Mouse (Mus musculus) layer of hippocampus, postnatal 14 days (tissue): ENCODE data around the gene Cnn3. TPM values are rescaled to one million over a fixed set of nuclear protein-coding genes. Genes with fewer than 3 reads are reported as not detected.

Source experiments
- DNase-seq, 2 experiments: peaks; one replicate each; pipeline ENCODE4 v3.0.0; 2021 to 2022; ENCODE audit warnings: low spot score in 2 of 2, mixed read lengths in 1 of 2
- long read RNA-seq, 2 experiments: library from polyadenylated mRNA; stranded (forward); transcript quantifications; one replicate each; pipeline ENCODE4 v2.0.0; 2021
- total RNA-seq, 2 experiments: library from RNA; stranded (reverse); gene quantifications; 2 replicates each; pipeline ENCODE4 v1.2.3; 2021

Cnn3 gene
- 100 to 1,000 TPM; 110 to 126 TPM for total RNA-seq
- long read RNA-seq, experiment 1, transcript Cnn3-201 (7 exons, 2,049 nt), result major isoform, 112 of 118 reads
- long read RNA-seq, experiment 1, partial matches to known transcripts, result 0 of 118 reads
- long read RNA-seq, experiment 1, other reads (novel, unspliced or antisense), result 3 of 118 reads
- long read RNA-seq, experiment 2, transcript Cnn3-201 (7 exons, 2,049 nt), result major isoform, 169 of 179 reads
- long read RNA-seq, experiment 2, partial matches to known transcripts, result 5 of 179 reads
- long read RNA-seq, experiment 2, other reads (novel, unspliced or antisense), result 3 of 179 reads

DNA sequence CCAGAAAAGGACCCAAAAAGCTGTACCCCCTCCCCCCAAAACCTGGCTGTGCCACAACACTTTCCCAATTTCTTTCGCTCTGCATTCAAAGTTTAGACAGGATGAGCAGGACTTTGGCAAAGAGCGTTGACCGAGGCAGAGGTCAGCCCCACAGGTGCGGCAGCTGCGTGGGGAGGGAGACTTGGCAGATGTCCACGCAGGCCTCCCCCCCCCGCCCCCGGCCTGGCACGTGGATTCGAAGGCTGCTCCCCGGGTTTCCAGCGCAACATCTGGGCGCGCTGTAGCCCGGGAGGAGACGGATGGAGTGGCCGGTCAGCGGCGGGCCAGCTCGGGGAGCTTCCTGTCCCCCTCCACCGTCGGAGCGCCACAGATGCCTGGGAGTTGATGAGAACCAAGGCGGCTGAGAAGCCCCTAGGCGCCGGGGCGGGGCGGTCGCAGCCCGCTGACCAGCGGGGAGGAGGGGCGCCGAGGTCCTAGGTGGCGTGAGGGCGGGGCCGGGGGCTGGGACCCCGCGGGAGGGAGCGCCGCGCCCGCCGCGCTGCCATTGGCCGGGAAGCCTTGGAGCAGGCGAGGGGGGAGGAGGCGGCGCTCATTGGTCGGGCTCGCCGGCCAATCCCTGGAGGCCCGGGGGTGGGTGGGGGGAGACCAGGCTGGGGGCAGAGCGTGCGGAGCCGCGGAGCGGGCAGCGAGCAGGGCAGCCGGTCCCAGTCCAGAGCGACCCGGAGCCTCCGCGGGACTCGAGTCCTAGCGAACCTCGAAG is at the start of gene Cnn3:
Gene Cnn3, plus strand, starts transcription at position 637 of the 760 bp plus-strand sequence.
- peak; percentile 74 to 91 for DNase-seq

DNA sequence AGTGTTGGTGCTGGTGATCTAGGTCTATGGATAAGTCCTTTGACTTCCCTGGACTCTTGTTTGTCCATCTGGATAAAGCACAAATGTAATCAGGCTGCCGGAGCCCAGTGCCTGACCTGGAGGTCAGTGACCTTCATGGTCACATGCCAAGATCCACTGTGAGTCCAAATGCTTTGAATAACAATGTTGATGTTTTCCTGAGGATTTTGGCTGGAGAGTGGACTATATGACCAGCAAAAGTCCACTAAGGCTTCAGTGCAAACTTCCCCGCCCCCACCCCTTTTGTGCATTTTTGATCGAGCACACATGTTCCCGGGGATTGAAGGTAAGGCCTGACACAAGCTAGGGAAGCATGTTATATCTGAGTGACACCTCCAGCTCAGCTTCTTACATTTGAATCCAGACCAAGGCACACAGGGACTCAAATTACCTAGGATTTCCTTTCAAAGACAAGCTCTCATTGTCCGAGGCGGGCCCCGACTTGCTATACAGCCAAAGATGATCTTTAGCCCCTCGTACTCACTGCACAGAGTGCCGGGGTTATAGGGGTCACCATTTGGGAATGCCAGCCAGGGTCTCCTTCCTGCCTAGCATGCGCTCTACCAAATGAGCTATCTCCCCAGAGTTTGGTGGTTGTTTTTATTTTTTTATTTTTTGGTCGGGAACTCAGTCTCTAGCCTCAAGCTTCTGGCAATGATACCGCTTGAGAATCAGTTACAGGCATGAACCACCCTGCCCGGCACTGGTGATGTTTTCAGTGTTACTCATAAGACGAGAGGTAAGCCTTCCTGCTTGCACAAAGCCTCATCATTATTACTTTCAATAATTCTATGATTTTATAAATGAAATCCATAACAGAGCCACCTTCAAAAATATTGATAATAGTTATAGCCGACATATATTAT is 47.3 kb upstream of the Cnn3 start:
- DNase-seq, result no peak

DNA sequence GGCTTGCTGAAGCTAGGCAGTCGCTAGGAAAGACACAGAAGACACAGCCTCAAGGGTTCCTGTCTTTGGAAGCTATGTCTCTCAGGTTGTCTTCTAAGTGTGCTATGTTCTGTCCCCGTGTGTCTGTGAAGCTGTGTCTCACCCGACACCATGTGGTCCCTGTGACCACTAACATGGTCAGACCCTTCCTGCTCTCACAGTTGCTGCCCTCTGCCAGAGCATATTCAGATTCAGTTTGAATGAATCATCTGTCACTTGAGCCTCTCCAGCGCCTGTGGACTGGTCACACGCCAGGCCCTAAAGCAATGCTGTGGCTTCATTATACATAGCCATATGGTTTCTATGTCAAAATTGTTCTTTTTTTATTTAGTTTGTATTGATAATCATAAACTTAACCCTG is 46.6 kb upstream of the Cnn3 start:
- no peak for DNase-seq

DNA sequence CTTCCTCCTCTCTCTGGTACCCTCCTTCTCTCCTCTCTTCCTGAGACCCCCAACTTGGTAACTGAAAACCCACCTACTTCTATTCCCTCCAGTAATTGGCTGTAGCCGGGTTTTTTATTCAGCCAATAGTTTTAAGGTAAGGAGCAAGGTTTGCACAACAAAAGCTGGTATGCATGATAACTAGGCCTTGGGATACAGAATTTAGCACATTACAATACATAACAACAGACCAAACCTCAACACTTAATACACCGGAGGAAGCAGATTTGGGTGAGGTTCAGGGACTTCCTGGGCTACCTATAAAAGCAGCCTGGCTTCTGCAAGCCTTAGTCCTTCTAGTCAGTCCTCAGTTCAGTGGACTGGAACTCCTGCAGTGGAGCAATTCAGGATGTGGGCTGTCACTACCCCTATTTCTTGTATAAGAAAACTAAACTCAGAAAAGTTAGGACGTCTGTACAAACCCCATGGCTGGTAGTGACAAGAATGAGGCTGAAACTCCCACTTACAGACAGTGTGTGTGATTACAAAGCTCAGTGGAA is 38.8 kb upstream of the Cnn3 start:
- DNase-seq, result no peak

DNA sequence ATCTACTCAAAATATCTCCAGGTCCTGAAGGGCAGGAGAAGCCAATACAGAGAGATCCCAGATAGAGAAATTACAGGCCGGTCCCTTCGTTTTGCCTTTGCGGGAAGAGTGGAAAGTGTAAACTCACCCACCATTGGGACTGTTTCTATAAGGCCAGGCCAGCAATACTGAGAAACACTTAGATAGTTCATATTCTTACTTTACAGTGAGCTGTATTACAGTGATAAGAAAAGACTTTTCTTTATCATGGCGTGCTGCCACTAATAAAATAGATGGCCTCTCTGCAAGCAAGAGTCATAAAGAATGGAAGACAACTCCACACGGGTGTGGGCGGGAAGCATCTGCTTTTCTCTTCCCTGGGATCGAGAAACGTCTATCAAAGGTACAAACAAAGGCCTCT is 36.9 kb upstream of the Cnn3 start:
- DNase-seq, result no peak

DNA sequence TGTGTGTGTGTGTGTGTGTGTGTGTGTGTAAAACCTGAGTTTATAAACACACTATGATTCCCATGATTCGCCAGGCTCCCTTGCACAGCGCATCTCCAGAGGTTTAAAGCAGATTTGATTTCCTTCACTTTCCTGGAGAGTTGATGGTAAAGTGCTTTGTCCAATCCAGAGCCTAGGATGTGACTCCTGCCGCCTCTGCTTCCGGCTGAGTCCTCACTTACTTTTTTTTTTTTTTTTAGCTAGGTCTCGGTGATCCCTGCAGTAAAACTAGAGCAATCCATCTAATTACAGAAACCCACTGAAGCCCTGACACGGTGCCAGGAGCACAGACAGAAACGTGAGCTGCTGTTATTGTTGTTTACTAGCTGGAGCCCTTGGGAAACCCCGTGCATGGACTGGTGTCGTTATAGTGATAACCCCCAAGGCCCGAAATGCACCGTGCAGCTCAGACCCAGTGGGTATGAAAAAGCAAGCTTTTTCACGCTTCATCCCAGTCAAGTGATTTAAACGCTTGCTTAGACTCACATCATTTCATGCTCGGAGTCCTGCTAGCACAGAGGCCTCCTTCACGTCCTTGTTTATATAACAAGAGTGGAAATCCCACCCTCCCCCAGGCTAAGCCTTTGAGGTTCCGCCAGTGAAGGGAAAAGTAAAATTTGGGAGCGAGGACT is 36.3 kb upstream of the Cnn3 start:
- DNase-seq, result peak; percentile 14 to 16

DNA sequence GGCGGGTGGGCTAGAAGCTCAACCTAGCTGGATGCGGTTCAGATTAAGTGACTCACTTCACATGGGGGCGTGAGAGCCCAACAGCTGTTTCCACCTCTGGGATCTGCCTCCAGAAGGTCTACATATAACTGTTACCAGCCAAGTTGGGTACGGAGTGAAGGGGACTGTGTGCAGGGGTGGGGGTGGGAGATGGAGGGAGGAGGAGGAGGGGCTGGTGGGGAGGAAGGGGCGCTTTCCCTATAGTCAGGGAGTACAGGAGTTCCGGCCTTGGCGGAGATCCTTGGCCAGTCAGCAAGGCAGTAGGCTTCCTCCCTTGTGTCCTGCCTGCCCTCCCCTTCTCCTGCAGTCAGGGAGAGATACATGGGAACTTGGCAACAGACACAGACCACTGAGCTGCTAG is 35.6 kb upstream of the Cnn3 start:
- no peak for DNase-seq

DNA sequence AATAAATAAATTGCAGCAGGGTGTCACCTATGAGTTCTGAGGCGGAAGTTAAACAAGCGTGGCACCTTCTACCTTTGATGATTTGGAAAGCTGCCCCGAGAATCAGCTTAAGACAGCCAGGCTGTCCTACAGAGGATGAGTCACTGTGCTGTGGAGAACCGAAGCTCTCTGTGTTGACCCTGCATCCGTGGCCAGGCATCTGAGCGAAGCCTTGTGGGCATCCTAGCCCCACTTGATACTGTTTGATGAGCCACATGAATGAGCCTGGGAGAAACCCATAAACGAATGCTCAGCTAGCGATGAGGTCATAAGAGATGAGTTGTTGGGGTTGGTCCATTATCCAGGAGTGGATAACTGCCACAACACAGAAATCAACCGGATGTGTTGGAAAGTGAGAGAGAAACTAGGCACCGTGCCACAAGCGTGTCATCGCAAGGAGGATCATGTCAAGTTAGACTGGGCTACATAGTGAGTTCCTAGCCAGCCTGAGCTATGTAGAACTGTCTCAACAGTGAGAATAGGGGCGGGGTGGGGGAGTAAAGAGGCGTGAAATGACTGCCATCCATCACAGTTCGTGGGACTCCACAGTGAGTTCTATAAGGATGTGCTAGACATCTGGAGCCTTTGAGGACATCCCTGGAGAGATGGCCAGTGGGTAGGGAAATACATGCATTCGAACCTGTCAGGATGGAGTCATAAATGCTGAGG is 30.6 kb upstream of the Cnn3 start:
- DNase-seq, result no peak

DNA sequence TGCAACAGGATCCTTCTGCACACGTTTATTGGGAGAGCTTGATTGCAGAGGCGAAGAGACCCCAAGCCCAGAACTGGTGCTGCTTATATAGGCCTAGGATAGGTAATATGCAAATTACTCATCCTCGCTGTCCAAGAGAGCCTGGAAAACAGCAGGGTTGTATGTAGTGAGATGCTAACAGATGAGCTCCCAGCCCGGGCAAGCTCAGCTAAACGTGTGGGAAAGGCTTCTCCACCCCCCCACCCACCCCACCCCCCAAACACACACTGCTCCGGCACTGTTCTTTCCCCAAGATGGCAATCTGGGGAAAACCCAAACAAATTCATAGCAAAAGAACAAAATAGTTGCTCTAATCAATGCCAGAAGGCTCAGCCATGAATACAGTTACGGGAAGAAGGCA is 29.7 kb upstream of the Cnn3 start:
- no peak for DNase-seq

DNA sequence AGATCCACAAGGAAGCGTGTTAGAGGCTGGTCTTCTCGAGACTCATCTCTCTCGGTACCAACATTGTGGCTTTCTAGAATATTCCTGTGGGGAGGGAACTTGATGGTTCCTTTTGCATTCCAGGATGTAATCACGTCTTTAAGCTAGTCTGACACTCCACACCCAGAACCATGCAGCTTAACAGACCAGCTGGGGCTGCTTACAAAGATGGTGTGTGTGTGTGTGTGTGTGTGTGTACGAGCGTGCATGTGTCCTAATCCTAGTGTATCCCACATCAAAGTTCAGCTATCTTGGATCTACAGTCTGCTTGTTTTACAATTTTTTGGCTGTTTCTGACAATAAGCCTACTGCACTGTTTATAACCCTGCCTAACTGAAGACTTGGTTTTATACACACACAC is 29.3 kb upstream of the Cnn3 start:
- no peak for DNase-seq

DNA sequence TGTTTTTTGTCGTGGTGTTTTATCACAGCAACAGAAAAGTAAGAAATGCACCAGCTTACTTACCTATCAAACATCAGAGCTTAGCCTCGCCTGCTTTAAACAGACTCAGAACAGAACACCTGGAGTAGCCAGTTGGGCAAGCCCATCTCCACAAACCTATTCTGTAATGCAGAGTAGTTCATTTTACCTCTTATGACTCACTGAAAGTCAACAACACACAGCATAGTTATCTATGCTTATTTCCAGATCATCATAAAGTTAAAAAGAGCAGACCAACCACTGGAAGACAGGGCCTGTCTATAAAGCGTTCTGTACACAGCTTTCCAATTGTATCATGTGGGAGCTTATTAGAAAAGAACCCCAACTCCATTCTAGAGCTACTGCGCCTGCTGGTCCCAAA is 24.9 kb upstream of the Cnn3 start:
- no peak for DNase-seq

DNA sequence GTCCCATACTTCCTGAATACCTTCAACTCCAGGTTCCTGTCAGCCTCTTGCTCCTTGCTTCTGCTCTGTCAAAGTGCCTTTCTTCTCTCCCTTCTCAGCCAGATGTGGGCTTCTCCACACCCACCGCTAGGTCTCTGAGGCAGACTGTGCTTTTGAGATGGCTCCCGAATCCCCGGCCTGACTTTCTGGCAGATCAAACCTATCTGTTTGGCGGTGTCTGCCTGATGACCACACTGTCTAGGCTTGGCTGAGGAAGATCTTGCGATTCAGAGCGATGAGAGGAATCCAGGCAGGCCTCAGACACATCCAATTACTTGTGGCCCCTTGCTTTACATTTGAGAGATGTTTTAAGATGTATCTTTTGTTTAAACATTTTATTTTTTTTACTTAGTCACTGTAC is 24.2 kb upstream of the Cnn3 start:
- DNase-seq, result no peak

DNA sequence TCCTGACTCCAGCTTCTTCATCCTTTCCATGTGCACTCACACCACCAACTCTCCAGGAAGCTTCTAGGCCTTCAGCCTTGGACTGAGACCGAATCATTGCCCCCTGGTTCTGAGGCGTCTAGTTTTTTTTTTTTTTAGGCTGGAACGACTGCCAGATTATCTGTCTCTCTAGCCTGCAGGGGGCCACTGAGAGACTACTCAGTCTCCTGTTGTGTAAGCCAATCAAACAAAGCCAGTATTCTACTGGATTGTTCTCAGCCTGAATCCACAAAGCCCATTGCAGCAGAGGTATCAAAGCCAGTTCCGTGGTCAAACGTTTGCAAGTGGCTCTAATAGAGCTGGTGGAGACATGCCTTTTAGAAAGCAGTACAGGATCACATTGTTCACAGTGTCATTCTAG is 22.8 kb upstream of the Cnn3 start:
- no peak for DNase-seq

DNA sequence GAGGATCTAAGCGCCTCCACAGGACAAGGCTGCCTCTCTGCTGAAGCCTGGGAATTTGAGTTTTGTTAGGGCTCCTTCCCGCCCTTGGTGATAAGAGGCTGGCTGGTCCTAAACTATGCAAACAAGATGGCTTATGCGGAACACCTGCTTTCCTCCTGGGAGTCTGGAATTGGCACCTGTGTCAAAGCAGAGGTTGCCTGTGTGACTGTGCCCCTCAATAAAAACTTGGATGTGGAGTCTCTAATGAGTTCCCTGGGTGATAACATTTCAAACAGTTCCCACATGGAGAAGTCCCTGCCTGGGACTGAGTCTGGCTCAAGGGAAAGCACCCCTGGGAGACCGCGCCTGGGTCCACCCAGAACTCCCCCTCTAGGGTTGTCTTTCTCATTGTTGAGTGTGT is 21.2 kb upstream of the Cnn3 start:
- DNase-seq, result no peak

DNA sequence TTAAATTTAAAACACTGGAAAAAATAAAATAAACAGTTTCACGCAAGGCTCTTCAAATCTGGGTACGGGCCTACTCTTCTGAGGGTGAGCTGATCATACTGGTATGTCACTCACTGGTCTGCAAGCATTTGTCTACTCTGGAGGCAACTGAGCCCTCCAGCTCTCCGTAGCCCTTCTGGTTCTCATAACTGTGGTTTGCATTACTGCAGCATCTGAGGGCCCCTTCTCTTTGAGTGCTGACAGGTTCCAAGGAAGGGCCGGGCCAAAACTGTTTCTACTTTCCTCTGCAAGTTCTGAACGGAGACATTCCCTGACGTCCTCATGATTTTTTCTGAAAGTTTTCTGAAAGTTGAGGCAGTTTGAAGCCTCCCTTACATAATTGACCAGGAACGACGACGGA is 18.9 kb upstream of the Cnn3 start:
- no peak for DNase-seq

DNA sequence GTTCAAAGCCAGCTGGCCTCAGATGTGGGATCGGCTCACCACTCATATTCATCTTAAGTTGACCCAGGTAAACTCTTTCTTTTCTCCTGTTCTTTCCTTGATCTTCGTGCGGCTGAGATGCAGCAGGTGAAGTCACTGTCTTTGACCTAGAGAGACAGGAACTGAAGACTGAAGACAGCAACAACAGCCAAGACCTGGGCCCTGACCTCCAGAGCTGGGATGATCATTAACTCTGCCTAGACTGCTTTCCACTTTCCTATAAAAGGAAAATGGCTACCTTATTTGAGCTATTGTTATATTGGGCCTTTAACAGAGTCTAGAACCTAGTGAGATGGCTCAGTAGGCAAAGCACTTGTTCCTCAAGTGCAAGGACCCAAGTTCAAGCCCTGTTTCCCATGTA is 17.9 kb upstream of the Cnn3 start:
- DNase-seq, result no peak

DNA sequence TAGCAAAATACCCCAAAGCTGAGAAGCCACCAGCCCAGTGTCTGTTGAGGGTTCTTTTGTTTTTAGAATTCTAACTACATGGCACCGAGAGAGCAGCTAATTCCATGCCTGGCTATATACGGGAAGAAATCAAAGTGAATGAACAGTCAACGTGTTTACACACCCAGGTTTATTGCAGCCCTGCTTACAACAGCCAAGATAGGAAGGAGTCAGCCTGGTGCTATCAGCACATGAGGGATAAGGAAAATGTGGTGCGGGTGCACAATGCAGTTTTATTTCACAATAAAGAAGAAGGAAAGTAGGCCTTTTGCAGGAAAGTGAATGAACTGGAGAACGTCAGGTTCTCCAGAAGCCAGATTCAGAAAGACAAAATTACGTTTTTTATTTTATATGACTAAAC is 14.8 kb upstream of the Cnn3 start:
- DNase-seq, result no peak

DNA sequence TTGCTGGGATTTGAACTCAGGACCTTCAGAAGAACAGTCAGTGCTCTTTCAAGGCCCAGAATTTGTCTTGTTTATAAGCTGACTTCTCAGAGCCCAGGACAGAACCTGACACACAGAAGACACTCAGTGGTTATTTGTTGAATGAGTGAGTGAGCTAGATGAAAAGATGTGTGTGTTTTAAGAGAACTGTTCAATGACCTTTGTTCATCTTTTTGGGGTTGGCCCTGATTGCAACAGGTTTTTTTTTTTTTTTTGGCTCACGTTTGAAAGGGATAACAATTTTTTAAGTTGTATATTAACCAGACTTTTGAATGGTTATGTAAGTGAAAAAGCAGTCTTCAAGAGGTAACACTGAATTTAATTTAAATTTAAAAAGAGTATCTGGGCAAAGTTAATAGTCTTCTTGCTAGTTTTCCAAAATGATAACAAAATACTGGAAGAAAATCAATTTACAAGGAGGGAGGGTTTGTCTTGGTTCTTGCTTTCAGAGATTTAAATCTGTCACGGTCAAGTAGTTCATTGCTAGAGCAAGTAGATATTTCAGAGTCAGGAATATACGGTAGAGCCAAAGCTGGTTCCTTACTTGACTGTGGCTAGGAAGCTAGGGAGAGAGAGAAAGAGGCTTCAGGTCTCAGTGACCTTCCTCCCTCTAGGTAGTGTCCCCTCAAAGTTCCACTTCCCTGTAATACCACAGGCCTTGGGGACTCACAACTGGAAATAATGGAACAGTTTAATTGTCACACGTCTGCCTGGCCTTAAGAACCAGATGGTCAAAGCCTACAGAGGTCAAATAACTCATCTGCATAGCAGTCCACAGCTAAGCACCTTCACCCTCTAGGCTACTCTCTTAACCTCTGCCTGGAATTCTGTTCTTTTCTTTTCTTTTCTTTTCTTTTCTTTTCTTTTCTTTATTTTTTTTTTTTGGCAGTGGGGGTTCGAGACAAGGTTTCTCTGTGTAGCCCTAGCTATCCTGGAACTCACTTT is 9.8 kb upstream of the Cnn3 start:
- DNase-seq, result no peak
